Mouse (Mus musculus): ENCODE measurements around the gene Olfr1158.
"Not testable (repeated sequence)": the region's sequence is repeated elsewhere in the genome, so short reads cannot be mapped to it uniquely, and the experiment has no call there.

Olfr1158 gene

DNA sequence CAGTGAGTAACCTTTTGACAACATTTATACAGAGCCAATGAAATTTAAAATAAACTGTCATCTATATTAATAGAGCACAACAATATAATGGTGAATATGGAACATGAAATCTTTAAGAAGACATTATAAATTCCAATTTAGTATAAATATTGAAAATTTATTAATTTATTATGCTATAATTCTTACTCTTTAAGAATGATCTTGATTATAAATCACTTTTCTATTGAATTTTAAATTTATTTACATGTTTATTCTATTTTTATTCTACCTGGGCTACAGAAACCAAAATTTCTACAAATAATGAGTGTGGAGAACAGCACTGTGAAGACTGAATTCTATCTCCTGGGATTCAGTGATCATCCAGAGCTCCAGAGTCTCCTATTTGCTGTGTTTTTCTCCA, at the start of gene Olfr1158:
Olfr1158 (plus strand) TSS at position 301 of the 400 bp plus-strand sequence.
- DNase-seq (ENCODE audit: low read depth, low spot score): no peak

GRCm38 (mm10) chr2:87945037-87945436, 44.9 kb upstream of the Olfr1158 start, which contains the start of gene Olfr1155:
Gene Olfr1155, minus strand, starts transcription at chr2:87945137.
- no peak for DNase-seq (ENCODE audit: low read depth, low spot score)

DNA sequence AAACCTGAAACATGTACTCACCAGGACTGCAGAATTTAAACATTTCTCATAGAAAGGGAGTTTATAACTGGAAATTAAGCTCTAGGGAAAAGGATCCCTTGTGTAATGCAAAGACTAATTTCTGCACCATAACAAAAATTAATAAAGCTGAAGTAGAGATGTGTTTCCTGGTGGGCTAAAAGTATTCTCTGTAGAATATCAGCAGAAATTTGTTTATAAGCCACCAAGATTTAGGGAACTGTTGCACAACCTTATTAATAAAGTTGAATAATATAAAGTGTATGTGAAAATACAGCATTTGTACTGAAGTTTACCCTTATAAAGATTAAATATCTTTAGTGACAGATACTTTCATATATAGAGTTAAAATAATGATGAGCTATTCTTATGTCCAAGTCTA, 36.9 kb upstream of the Olfr1158 start, which contains the start of gene Olfr1156:
Olfr1156 (minus strand) TSS at position 101 of the 400 bp plus-strand sequence.
- DNase-seq (ENCODE audit: low read depth, low spot score): no peak

GRCm38 (mm10) chr2:87968199-87968598, 21.7 kb upstream of the Olfr1158 start, which contains the start of gene Olfr1157:
Gene Olfr1157, minus strand, starts transcription at chr2:87968299.
- DNase-seq (ENCODE audit: low read depth, low spot score): no peak

DNA sequence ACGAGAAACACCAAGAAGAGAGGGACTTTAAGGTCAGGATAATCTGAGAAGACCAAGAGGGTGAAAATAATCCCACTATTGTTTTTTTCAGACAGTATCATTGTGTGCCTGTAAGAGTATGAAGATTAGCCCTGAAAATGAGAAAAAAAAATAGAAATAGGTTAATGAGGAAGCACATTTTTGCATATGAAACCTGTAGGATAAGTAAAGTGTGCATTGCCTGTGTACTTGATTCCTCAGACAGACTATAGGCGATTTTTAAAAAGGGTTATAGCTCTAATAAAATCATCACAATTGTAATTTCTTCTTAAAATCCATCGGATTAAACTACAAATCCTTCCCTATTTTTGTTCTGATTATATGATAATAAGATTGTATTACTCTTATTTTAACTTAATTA, 15.3 kb upstream of the Olfr1158 start, which contains the start of gene Olfr74:
Olfr74 (minus strand) TSS at position 101 of the 400 bp plus-strand sequence.
- no peak for DNase-seq (ENCODE audit: low read depth, low spot score)

- DNase-seq (ENCODE audit: low read depth, low spot score): no peak
Observed at GRCm38 (mm10) chr2:88007515-88008318, 17.8 kb downstream of the Olfr1158 start, which contains the start of gene Olfr1160. Gene Olfr1160, minus strand, starts transcription at chr2:88008268.

GRCm38 (mm10) chr2:88022474-88022873, 32.6 kb downstream of the Olfr1158 start, which contains the start of gene Olfr1161:
Gene Olfr1161, plus strand, starts transcription at chr2:88022774.
- not testable (repeated sequence) for DNase-seq (ENCODE audit: low read depth, low spot score)

- DNase-seq (ENCODE audit: low read depth, low spot score): no peak
Observed at GRCm38 (mm10) chr2:88037599-88037998, 47.7 kb downstream of the Olfr1158 start, which contains the start of gene Olfr73. Gene Olfr73, minus strand, starts transcription at chr2:88037699.

Measured in A20 (cell line).